Mouse (Mus musculus): ENCODE measurements around the gene Klf7.
A peak's percentile ranks its signal among the peaks of the same experiment; 100 is the strongest.

Klf7 gene

GRCm38 (mm10) chr1:64105181-64105646, 16.9 kb downstream of the Klf7 start:
- DNase-seq (ENCODE audit: low spot score in 2 of 2), result no peak

- no peak for DNase-seq (ENCODE audit: low spot score in 2 of 2)
These were observed 17.4 kb downstream of the Klf7 start for GRCm38 (mm10) chr1:64104665-64105064.

- no peak for DNase-seq (ENCODE audit: low spot score in 2 of 2)
These were observed 20.8 kb downstream of the Klf7 start for GRCm38 (mm10) chr1:64101331-64101730.

GRCm38 (mm10) chr1:64098800-64099199, 23.3 kb downstream of the Klf7 start:
- DNase-seq (ENCODE audit: low spot score in 2 of 2), result no peak

GRCm38 (mm10) chr1:64097640-64098287, 24.3 kb downstream of the Klf7 start:
- DNase-seq (ENCODE audit: low spot score in 2 of 2), result no peak

- no peak for DNase-seq (ENCODE audit: low spot score in 2 of 2)
These were observed 29.1 kb downstream of the Klf7 start for GRCm38 (mm10) chr1:64093018-64093417.

- no peak for DNase-seq (ENCODE audit: low spot score in 2 of 2)
These were observed 30.5 kb downstream of the Klf7 start for GRCm38 (mm10) chr1:64091591-64091990.

- DNase-seq (ENCODE audit: low spot score in 2 of 2), result no peak
These were observed 31.5 kb downstream of the Klf7 start for GRCm38 (mm10) chr1:64090566-64090965.

GRCm38 (mm10) chr1:64089691-64090090, 32.4 kb downstream of the Klf7 start:
- no peak for DNase-seq (ENCODE audit: low spot score in 2 of 2)

GRCm38 (mm10) chr1:64088604-64089320, 33.3 kb downstream of the Klf7 start:
- DNase-seq (ENCODE audit: low spot score in 2 of 2), result no peak

- peak in 1 of 2 experiments; percentile 64 for DNase-seq (ENCODE audit: low spot score in 2 of 2)
These were observed 34.2 kb downstream of the Klf7 start for GRCm38 (mm10) chr1:64087657-64088603.

GRCm38 (mm10) chr1:64085875-64086274, 36.2 kb downstream of the Klf7 start:
- DNase-seq (ENCODE audit: low spot score in 2 of 2), result no peak

- no peak for DNase-seq (ENCODE audit: low spot score in 2 of 2)
These were observed 36.7 kb downstream of the Klf7 start for GRCm38 (mm10) chr1:64085361-64085760.

- no peak for DNase-seq (ENCODE audit: low spot score in 2 of 2)
These were observed 37.4 kb downstream of the Klf7 start for GRCm38 (mm10) chr1:64084706-64085105.

GRCm38 (mm10) chr1:64081791-64082190, 40.3 kb downstream of the Klf7 start:
- no peak for DNase-seq (ENCODE audit: low spot score in 2 of 2)

GRCm38 (mm10) chr1:64081217-64081616, 40.9 kb downstream of the Klf7 start:
- DNase-seq (ENCODE audit: low spot score in 2 of 2), result no peak

GRCm38 (mm10) chr1:64080263-64080662, 41.8 kb downstream of the Klf7 start:
- no peak for DNase-seq (ENCODE audit: low spot score in 2 of 2)

- peak in 1 of 2 experiments; percentile 66 for DNase-seq (ENCODE audit: low spot score in 2 of 2)
These were observed 43.3 kb downstream of the Klf7 start for GRCm38 (mm10) chr1:64078747-64079211.

- no peak for DNase-seq (ENCODE audit: low spot score in 2 of 2)
These were observed 43.9 kb downstream of the Klf7 start for GRCm38 (mm10) chr1:64078011-64078746.

- DNase-seq (ENCODE audit: low spot score in 2 of 2), result no peak
These were observed 48.0 kb downstream of the Klf7 start for GRCm38 (mm10) chr1:64074051-64074450.

- DNase-seq (ENCODE audit: low spot score in 2 of 2), result no peak
These were observed 51.1 kb downstream of the Klf7 start for GRCm38 (mm10) chr1:64070947-64071346.
